Mouse (Mus musculus) T-helper 2 cell (primary cell): Measurements from ENCODE around the gene Ppp1r12b.

Source experiments
- in situ Hi-C: fragments of 300-600 bp; cut with MboI, MseI; formaldehyde crosslinking; loops from one replicate; pipeline ENCODE4 v1.15.1; 2025; ENCODE audit warnings: high pct_unique_total_duplicates

Ppp1r12b gene

GRCm38 (mm10) chr1:134803286-134804117, 152.2 kb downstream of the Ppp1r12b start:
- in situ Hi-C loops: no loop called here

GRCm38 (mm10) chr1:134801758-134802157, 154.0 kb downstream of the Ppp1r12b start:
- in situ Hi-C loops: no loop called here

GRCm38 (mm10) chr1:134796536-134796935, 159.2 kb downstream of the Ppp1r12b start:
- in situ Hi-C loops: no loop called here

- in situ Hi-C loops: no loop called here
Measured at GRCm38 (mm10) chr1:134796076-134796475, 159.7 kb downstream of the Ppp1r12b start.

DNA sequence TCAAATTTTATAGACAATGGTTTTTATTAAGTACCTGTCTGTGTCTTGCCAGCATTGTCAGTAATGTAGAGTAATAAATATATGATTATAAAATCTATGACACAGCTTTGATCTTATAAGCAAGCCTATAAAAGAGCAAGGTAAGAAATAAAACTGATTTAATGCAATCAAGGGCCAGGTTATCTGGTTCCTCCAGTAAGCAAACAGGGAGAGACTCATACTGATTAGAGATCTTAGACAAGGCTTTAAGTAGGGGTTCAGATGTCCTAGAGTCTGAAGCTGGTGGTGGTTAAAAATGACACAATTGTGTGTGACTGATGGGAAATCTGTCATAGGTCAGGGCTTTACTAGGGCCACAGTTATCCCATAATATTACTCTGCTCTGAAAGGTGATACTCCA, 164.3 kb downstream of the Ppp1r12b start:
- in situ Hi-C loops: no loop called here

- in situ Hi-C loops: no loop called here
Measured at GRCm38 (mm10) chr1:134790716-134791439, 164.9 kb downstream of the Ppp1r12b start.

DNA sequence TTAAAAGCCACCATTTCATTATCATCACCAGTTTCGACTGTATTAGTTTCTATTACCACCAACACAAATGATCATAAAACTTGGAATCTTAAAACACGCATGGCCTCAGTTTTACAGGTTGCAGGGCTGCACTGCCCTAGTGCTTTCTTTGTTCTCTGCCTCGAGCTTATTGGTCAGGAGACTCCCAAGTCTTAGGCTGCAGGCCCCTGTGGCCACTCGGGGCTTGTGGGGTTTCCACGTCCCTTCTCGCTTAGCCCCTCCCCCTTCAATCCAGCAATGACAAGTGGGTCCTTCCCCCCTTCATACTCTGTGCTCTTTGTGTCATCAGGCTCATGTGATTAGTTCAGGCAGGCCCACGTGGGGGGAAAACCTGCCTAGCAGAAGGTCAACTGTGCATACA, 167.6 kb downstream of the Ppp1r12b start:
- in situ Hi-C loops: no loop called here

GRCm38 (mm10) chr1:134784911-134785310, 170.8 kb downstream of the Ppp1r12b start:
- in situ Hi-C loops: no loop called here

DNA sequence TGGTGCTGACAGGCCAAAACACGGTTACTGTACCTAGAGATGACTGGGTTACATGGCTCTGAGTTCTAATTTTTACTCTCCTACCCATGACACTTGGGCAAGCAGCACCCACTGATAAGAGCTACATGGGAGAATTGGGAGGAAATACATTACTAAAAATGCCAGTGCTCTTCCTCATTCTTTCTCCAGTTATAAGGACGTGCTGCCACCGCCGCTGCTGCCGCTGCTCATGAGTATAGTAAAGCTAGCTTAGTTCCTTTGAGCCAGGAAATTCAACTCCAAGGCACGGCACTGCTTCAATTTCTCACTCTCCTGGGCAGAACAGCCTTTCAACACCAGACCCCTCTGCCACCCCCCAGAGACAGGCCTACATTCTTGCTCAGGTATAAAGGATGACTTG, 171.3 kb downstream of the Ppp1r12b start:
- in situ Hi-C loops: no loop called here

DNA sequence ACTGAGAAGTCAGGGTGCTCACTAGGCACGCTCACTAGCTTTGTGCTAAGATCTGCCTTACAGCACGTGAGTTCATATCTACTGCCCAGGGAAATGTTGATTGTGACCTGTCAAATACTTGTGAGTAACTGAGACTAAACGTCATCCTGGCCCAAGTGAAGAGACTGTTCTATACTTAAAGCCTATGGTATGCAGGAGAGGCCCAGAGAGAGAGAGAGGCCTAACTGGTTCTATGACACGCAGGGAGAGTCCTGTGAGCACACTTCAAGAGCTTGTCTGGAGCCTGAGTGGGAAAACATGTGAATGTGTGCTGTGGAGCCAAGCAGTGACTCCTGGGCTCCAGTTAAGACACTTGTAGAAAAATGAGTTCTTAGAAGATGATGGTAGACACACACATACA, 171.8 kb downstream of the Ppp1r12b start:
- in situ Hi-C loops: no loop called here

- in situ Hi-C loops: no loop called here
Measured at GRCm38 (mm10) chr1:134782797-134783196, 172.9 kb downstream of the Ppp1r12b start.

- in situ Hi-C loops: no loop called here
Measured at GRCm38 (mm10) chr1:134777936-134778548, 177.7 kb downstream of the Ppp1r12b start.

GRCm38 (mm10) chr1:134777201-134777885, 178.4 kb downstream of the Ppp1r12b start:
- in situ Hi-C loops: no loop called here

DNA sequence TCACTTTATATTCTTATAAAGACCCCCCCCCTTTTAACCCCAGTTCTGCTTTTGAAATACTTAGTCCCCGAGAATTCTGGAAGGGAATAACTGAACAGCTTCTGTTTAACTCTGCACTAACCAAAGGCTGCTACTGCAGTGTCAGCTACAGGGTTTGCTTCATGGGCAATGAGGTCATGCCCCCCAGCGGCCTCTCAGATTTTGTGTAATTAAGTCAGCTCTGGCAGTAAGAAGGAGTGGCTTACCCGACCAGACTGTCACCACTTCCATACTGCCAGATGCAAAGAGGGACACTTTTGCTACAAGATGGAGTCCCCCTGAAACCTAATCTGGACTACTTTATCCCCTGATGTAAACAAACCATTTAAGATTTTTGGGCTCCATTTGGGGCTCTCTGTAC, 180.1 kb downstream of the Ppp1r12b start:
- in situ Hi-C loops: no loop called here

GRCm38 (mm10) chr1:134774728-134775287, 180.9 kb downstream of the Ppp1r12b start:
- in situ Hi-C loops: no loop called here

DNA sequence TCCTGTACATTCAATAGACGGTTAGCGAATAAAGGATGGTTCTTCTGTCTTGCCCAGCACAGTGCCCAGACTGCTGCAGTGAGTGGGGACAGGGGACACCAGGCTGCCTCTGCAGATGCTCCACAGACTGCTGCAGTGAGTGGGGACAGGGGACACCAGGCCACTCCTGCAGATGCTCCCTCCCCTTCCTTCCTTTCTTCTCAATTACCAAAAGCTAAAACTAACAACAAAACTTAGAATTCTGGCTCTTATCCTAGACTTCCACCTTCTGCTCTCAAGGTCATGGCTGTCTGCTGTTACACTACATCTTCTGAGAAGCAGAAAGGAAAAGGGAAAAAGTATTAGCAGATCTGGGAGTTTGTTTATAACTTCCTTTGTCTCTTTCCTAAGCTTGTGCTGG, 181.5 kb downstream of the Ppp1r12b start:
- in situ Hi-C loops: no loop called here

DNA sequence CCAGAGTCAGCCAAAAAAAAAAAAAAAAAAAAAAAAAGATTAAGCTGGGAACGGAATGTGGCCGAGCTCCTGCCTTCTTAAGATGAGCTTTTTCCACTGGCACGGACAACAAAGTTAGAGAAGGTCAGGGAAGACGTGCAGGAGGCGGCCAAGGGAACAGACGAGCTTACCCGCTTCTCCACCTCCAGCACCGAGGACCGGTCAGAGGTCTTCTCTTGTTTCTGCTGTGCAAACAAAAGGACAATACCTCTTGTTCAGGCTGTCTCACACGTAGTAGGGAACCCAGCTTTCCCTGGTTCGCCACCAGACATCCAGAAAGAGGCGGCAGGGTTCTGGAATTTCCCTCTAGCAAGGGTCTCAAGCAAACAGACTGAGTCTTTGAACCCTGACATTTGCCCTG, 182.5 kb downstream of the Ppp1r12b start:
- in situ Hi-C loops: no loop called here

DNA sequence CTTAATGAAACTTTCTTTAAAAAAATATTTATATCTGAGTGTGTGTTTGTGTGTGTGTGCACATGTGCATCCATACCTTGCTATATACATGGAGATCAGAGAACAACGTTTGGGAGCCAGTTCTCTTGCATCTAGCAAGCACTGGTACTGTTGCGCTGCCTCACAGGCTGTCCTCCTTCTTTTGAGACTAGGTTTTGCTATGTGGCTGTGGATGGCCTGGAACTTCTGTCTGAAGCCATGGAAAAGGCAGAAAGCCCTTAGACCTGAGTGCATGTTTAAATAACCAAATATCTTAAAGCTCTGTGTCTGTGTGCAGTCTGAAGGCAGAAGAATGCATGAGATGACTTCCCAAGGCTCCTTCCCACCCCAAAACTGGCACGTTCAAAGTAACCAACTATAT, 182.9 kb downstream of the Ppp1r12b start:
- in situ Hi-C loops: no loop called here

- in situ Hi-C loops: no loop called here
Measured at GRCm38 (mm10) chr1:134771999-134772398, 183.7 kb downstream of the Ppp1r12b start.

DNA sequence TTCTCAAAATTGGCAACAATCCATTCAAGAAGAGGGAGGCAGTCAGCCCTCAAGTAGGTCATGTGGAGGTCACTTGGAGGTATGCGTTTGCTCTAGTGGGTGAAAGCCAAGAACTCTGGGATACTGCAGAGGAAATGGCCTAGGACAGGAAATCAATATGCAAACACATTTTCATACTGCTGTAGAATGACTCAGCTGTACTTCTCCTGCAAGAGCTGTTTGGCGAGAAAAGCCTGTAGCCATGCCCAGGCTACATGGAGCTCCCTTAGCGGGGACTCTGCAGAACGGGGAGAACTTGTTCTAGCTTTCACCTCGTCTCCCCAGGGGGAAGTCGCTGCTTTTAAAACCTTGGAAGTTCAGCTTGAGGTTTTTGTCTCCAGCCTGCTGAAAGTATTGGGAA, 184.4 kb downstream of the Ppp1r12b start:
- in situ Hi-C loops: no loop called here

DNA sequence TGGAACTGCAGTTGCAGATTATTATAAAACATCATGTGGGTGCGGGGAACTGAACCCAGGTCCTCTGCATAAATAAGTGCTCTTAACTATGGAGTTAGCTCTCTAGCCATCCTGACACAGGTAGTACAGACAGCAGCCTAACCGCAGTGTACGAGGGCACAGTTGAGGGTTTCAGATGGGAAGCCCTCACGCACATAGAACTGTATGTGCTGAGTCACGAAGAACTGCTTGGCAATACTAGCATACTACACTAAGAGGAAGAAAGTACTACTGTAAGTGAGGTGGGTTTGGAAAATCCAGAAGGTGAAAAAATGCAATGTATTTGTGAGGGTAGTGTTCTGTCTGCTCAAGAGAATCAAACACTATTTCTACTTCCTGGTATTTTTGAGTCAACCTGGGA, 185.4 kb downstream of the Ppp1r12b start:
- in situ Hi-C loops: no loop called here

DNA sequence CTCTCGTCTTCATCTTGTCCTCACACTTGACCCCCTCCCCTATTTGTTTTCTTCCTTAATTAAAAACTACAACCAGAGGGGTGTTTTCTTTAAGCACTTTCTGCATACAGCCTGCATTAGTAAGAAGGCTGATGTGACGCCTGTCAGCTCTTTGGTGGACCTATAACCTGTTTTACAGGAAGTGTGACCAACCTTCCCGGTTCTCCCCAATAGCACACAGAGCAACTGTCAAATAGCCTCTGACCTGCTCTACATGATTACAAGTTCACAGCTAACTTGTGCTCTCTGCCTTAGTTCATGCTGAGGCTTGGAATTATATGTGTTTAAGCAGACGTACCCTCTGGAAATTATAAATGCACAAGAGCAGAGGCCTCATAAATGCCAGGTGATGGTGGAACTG, 189.3 kb downstream of the Ppp1r12b start:
- in situ Hi-C loops: loop anchor here (10.0 kb wide), 1 partner anchor 592 kb away; no protein-coding TSS in a partner anchor
